Mouse (Mus musculus) cerebellum, adult 11 months (tissue): ENCODE data around the gene Olfr196.
"Not testable (repeated sequence)": the region's sequence is repeated elsewhere in the genome, so short reads cannot be mapped to it uniquely, and the experiment has no call there.

Source experiments
- DNase-seq: peaks from one replicate; pipeline ENCODE4 v3.0.0; 2022

Olfr196 gene

DNA sequence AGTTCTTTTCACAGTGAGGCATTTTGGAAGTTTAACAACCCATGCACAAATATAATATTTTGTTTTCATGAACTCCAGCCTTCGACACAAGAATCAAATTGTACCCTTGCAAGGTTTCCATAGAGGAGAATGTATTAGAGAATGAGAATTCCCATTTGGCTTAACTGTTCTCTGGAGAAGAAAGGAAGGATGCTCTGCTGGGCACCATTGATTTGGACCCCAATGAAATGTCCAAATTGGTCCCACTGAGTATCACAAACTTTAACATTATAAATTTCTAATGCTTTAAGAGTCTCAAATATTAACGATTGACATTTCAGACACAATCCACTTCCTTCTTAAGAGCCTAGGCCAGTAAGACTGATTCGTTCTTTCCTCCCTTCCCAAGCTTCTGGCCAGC, at the start of gene Olfr196:
TSS of gene Olfr196 (minus strand) at position 101 of the 400 bp plus-strand sequence.
- no peak for DNase-seq

DNA sequence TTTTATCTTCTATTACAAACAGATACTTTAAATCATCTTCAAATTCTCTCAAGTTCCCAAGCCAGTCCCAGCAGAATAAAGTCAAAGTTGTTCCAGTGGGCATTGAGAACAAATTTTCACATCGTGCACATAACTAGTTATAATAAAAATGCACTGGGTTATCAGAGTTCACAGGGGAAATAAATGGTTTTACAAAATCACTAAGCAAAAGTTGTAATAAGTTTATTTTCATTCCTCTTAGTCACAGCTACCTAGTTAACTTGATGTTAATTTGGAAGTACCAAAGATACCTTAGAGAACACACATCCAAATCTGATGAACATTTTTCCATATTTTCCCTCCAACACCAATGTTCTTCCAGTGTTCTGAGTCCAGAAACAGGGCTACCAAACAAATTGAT, 49.4 kb upstream of the Olfr196 start, which contains the start of gene Olfr199:
TSS of gene Olfr199 (minus strand) at position 101 of the 400 bp plus-strand sequence.
- not testable (repeated sequence) for DNase-seq

DNA sequence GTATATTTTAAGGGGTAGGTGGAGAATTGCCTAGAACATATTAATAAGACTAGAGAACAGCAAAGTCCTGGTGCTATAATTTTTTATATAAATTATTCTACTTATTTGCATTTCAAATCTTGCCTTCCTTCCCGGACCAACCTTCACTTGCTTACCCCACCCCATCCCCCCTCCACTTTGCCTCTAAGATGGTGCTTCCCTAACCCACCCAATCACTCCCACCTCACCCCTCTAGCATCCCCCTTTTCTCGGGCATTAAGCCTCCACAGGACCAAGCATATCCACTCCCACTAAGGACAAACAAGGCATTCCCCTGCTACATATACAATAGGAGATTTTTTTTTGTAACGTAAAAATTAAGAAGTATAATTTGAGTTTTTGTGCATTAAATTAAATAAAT, 47.6 kb upstream of the Olfr196 start:
- DNase-seq: not testable (repeated sequence)

DNA sequence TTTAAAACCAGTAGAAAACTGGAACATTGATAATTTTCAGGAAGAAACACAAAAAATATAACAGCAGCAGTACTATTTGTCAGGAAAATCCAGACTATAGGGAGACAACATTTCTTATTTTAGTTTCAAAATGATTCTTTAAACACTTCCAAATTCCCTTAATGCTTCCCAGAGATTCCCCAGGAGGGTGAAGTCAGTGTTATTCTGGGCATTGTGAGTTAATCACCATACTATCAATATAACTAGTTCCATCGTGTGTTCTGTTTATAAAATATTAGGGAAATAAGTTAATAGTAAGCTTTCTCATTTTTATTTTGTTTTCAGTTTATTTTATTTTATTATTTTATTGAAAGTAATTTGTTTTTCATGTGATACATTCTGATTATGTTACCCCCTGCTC, 33.2 kb upstream of the Olfr196 start, which contains the start of gene Olfr198:
TSS of gene Olfr198 (minus strand) at position 101 of the 400 bp plus-strand sequence.
- DNase-seq: not testable (repeated sequence)

DNA sequence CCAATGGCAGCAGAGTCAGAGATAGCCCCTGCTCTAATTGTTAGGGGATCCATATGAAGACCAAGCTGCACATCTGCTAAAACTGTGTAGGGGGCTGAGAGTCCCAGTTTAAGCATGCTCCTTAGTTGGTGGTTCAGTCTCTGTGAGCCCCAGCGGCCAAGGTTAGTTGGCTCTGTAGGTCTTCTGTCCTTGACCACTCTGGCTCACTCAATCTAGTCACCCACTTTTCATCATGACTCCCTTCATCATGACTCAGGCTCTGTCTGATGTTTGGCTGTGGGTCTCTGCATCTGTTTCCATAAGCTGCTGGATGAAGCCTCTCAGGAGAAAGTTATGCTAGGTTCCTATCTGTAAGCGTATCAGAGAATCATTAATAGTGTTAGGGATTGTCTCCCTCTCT, 18.3 kb downstream of the Olfr196 start:
- DNase-seq: no peak

DNA sequence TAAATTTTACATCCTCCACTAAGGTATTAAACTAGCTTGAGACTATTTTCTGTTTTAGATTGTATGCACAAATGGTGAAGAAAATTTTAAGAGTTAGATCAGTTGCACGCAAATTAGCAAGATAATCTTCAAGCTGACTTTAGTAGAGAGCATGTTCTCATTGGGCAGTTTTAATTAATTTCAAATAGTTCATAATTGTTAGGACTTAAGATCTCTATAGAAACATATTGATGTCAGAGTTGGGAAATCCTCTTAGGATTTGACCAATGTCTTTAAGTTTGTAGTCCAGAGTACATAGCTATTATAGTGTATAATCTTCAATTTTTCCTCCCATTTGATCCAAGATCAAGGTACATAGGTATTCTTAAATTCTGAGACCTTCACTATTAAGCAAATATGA, 23.5 kb downstream of the Olfr196 start, which contains the start of gene Olfr195:
TSS of gene Olfr195 (plus strand) at position 301 of the 400 bp plus-strand sequence.
- no peak for DNase-seq

DNA sequence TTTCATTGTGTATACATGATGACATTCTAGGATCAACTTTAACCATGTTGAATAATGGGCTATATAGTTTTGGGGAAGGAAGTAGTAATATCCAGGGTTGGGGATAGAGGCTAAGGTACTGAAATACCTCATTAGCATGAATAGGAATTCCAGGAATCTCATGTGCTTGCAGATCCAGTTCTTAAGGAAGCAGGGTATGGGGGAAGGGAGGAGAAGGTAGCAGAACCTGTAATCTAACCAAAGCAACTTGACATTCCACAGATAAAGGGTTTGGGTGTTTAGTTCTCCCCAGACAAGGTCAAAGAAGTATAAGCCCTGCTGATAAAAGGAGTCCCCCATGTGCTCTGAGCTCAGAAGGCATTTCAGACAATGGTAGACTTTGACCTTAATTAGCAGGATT, 29.1 kb downstream of the Olfr196 start:
- no peak for DNase-seq

DNA sequence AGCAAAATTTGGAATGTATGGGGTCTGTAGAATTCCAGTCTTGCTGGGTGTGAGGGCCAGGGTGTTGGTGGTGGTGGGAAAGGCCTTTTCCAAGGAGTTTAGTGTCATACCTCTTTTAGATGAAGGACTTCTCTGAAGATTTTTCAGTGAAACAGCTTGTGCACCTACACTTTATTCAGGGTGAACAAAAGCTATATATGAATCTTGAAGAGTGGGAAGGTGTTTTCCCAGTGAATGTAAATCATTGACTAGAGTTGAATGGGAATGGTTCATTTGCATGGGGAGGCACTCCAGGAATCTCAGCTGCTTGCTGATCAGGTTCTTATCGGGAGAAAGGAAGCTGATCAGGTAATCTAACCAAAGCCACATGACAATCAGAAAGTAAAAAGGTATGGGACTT, 39.5 kb downstream of the Olfr196 start:
- DNase-seq: no peak

DNA sequence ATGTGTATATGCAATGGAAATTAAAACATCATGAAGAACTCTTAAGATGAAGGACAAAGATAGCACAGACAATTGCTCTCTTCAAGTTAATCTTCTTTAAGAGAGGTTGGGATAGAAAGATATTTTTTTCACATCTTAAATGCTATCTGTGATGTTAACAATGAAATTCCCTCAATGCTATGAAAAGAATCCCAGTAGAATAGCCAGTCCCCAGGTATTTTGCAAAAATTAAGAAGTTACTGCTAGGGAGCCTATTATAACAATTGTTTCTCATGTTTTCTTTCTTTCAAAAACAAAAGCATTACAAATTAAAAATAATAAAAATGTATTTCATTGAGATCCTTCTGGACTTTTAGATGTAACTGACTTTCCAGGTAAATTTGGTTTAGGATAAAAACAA, 49.3 kb downstream of the Olfr196 start, which contains the start of gene Olfr194:
TSS of gene Olfr194 (minus strand) at position 101 of the 400 bp plus-strand sequence.
- no peak for DNase-seq
